Mouse (Mus musculus): Measurements from ENCODE around the gene Bnc2. TPM values are rescaled to one million over a fixed set of nuclear protein-coding genes. Genes with fewer than 3 reads are reported as not detected.

Gene Bnc2
- polyA plus RNA-seq, 1 experiment from 2014 or later: 3.4 TPM

- Histone ChIP-seq H3K9ac (ENCODE audit: low read length) (no peak overlapping the region), H3K27ac (ENCODE audit: low read length) (no peak overlapping the region), H3K9me3 (ENCODE audit: control insufficient read depth, low read length) (no peaks in the 10 kb centered on the region), H3K4me2 (ENCODE audit: low read depth, low read length) (no peak overlapping the region), H3K4me3 (ENCODE audit: low read length) (no peak overlapping the region), H3K4me1 (replicated peaks; ENCODE audit: control insufficient read depth, insufficient read depth, low read length) (0 out of 2 replicates have a peak, but pooled peaks cover 6% of the 10 kb centered on the region), H3K36me3 (ENCODE audit: control insufficient read depth, insufficient read depth, low read length) (no peaks in the 10 kb centered on the region), H3K27me3 (ENCODE audit: control insufficient read depth, insufficient read depth, low read depth, low read length) (no peaks in the 10 kb centered on the region)
- no peak for ATAC-seq (ENCODE audit: low read depth)
- WGBS: 76% methylated on average over 2 of the region's 2 CpGs
Measured at GRCm38 (mm10) chr4:84411431-84411830, 263.6 kb downstream of the Bnc2 start.

DNA sequence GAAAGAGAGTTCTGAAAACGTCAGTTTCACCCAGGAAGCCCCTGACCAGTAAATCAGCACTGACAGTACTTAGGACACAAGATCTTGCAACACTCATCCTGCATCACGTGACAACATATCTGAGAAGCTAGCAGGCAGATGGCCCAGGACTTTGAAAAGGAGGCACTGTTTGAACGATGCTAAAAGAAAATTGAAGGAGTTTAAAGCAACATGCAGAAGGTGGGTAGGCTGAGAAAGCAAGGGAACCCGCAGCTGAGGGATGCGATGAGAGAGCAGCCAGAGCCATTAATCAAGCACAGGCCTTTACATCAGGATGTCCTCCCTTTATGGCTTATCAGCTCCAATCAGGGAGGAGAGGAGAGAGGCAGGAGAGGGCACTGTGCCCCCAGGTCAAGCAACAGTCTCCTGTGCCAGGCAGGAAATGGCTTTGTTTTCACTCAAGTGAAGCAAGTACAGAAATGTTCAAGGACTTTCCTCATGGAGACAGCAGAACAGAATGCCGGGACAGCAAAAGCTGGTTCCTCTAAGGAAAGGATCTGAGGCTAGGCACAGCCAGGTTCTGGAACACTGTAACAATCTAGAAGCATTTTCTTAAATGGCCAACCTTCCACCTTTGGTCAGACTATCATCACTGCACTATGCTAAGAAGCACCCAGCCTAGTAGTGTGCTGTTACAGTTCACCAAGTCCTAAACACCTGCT is 267.6 kb downstream of the Bnc2 start:
- Histone ChIP-seq H3K4me3 (ENCODE audit: low read length) (no peak overlapping the region), H3K36me3 (ENCODE audit: control insufficient read depth, insufficient read depth, low read length) (no peaks in the 10 kb centered on the region), H3K4me1 (replicated peaks; ENCODE audit: control insufficient read depth, insufficient read depth, low read length) (peaks cover 6% of the 10 kb centered on the region; the same call in 1 of the 2 replicates), H3K27me3 (ENCODE audit: control insufficient read depth, insufficient read depth, low read depth, low read length) (no peaks in the 10 kb centered on the region), H3K27ac (ENCODE audit: low read length) (peak overlapping the region; percentile 61), H3K9me3 (ENCODE audit: control insufficient read depth, low read length) (no peaks in the 10 kb centered on the region), H3K4me2 (ENCODE audit: low read depth, low read length) (no peak overlapping the region), H3K9ac (ENCODE audit: low read length) (no peak overlapping the region)
- 21% methylated on average over 6 of the region's 6 CpGs for whole genome bisulfite sequencing
- peak; percentile 64 for ATAC-seq (ENCODE audit: low read depth)

DNA sequence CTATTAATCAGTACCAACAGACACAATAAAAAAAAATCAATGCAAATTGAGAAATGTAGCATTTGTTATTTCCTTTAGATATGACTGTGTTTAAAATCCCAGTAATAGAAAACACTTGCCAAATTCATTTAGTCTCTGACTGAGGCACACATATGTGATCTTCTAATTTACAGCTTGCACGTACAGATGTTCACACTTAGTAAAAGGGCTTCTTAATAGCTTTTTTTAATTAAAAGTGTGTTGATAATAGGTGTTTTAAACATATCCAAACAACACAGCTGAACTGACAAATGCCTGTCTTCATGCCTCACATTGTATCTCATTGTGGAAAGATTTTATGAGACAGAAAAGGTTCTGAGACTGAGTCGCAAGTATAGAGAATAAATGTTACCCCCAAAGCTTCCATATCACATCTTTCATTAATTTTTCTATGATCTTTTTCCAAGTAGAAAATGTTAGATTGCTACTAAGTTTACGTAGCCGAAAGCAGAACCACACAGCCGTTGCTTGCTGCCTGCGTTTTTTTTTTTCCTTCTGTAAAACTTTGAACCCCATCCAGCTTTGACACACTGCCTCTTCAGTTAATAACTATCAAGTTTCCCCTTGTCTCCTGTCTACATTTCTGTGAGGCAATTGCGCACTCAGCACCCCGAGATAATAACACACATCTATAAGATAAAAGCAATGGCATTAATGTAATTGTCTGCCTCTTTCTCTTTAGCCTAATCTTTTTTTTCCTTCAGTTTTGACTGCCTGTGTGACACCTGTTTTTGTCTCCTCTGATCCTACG is 271.5 kb downstream of the Bnc2 start:
- Histone ChIP-seq H3K36me3 (ENCODE audit: control insufficient read depth, insufficient read depth, low read length) (no peaks in the 10 kb centered on the region), H3K4me3 (ENCODE audit: low read length) (no peak overlapping the region), H3K9ac (ENCODE audit: low read length) (no peak overlapping the region), H3K9me3 (ENCODE audit: control insufficient read depth, low read length) (no peaks in the 10 kb centered on the region), H3K27ac (ENCODE audit: low read length) (no peak overlapping the region), H3K27me3 (ENCODE audit: control insufficient read depth, insufficient read depth, low read depth, low read length) (no peaks in the 10 kb centered on the region), H3K4me2 (ENCODE audit: low read depth, low read length) (no peak overlapping the region), H3K4me1 (replicated peaks; ENCODE audit: control insufficient read depth, insufficient read depth, low read length) (peaks cover 6% of the 10 kb centered on the region; the same call in 1 of the 2 replicates)
- 35% methylated on average over 9 of the region's 9 CpGs for WGBS
- ATAC-seq (ENCODE audit: low read depth): no peak

DNA sequence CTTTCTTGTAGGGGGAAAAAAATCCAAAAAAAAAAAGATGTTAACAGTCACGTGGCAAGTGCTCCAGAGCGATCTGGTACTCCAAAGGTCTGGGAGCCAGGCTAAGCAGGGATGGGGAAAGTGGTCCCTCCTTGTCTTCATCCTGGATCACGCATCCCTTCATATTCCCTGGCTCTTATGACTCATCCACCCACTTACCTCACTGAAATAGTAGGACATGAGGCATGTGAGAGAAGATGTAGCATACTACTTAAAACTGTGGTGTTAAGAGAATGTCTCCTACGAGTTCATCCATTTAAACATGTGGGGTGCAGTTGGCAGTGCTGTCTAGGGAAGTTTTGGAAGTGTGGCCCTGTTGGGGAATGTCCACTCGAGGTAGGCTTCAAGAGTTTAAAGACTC is 286.1 kb downstream of the Bnc2 start:
- H3K9ac ChIP-seq (ENCODE audit: low read length): no peak overlapping the region
- no peaks in the 10 kb centered on the region for H3K4me1 ChIP-seq (replicated peaks; ENCODE audit: control insufficient read depth, insufficient read depth, low read length)
- H3K4me2 ChIP-seq (ENCODE audit: low read depth, low read length): no peak overlapping the region
- 86% methylated on average over 5 of the region's 5 CpGs for WGBS
- H3K36me3 ChIP-seq (ENCODE audit: control insufficient read depth, insufficient read depth, low read length): no peaks in the 10 kb centered on the region
- no peaks in the 10 kb centered on the region for H3K27me3 ChIP-seq (ENCODE audit: control insufficient read depth, insufficient read depth, low read depth, low read length)
- H3K27ac ChIP-seq (ENCODE audit: low read length): no peak overlapping the region
- no peak for ATAC-seq (ENCODE audit: low read depth)
- H3K4me3 ChIP-seq (ENCODE audit: low read length): no peak overlapping the region
- H3K9me3 ChIP-seq (ENCODE audit: control insufficient read depth, low read length): no peaks in the 10 kb centered on the region

DNA sequence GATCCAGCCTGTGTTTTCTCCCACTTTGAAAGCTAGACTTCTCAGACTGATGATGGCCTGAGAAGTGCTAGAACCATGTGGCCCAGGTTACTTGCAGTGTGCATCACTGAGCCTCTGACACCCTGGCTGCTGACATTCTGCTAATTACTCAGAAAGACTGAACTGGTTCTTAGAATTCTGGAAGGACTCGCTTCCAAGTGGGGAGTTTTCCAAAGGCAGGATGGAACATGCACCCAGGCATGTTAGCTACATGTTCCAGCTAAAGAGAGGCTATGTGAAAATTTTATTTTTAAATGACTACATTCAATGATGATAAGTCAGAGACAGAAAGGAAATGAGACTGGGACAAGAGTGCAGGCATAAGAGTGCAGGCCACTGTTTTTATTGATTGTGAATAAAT is 289.9 kb downstream of the Bnc2 start:
- no peaks in the 10 kb centered on the region for H3K9me3 ChIP-seq (ENCODE audit: control insufficient read depth, low read length)
- H3K4me3 ChIP-seq (ENCODE audit: low read length): no peak overlapping the region
- WGBS: 94% methylated on average over 1 of the region's 1 CpGs
- H3K9ac ChIP-seq (ENCODE audit: low read length): no peak overlapping the region
- no peak for ATAC-seq (ENCODE audit: low read depth)
- no peaks in the 10 kb centered on the region for H3K27me3 ChIP-seq (ENCODE audit: control insufficient read depth, insufficient read depth, low read depth, low read length)
- no peak overlapping the region for H3K27ac ChIP-seq (ENCODE audit: low read length)
- H3K4me2 ChIP-seq (ENCODE audit: low read depth, low read length): no peak overlapping the region
- H3K36me3 ChIP-seq (ENCODE audit: control insufficient read depth, insufficient read depth, low read length): no peaks in the 10 kb centered on the region
- no peaks in the 10 kb centered on the region for H3K4me1 ChIP-seq (replicated peaks; ENCODE audit: control insufficient read depth, insufficient read depth, low read length)

- no peak overlapping the region for H3K9ac ChIP-seq (ENCODE audit: low read length)
- H3K4me1 ChIP-seq (replicated peaks; ENCODE audit: control insufficient read depth, insufficient read depth, low read length): no peaks in the 10 kb centered on the region
- WGBS: 68% methylated on average over 6 of the region's 6 CpGs
- H3K27ac ChIP-seq (ENCODE audit: low read length): no peak overlapping the region
- H3K9me3 ChIP-seq (ENCODE audit: control insufficient read depth, low read length): no peaks in the 10 kb centered on the region
- no peaks in the 10 kb centered on the region for H3K27me3 ChIP-seq (ENCODE audit: control insufficient read depth, insufficient read depth, low read depth, low read length)
- H3K4me2 ChIP-seq (ENCODE audit: low read depth, low read length): no peak overlapping the region
- no peak overlapping the region for H3K4me3 ChIP-seq (ENCODE audit: low read length)
- no peak for ATAC-seq (ENCODE audit: low read depth)
- no peaks in the 10 kb centered on the region for H3K36me3 ChIP-seq (ENCODE audit: control insufficient read depth, insufficient read depth, low read length)
Measured at GRCm38 (mm10) chr4:84379289-84379688, 295.8 kb downstream of the Bnc2 start.

GRCm38 (mm10) chr4:84377513-84377912 is 297.6 kb downstream of the Bnc2 start:
- H3K4me1 ChIP-seq (replicated peaks; ENCODE audit: control insufficient read depth, insufficient read depth, low read length): no peaks in the 10 kb centered on the region
- no peak overlapping the region for H3K4me2 ChIP-seq (ENCODE audit: low read depth, low read length)
- H3K27me3 ChIP-seq (ENCODE audit: control insufficient read depth, insufficient read depth, low read depth, low read length): no peaks in the 10 kb centered on the region
- H3K4me3 ChIP-seq (ENCODE audit: low read length): no peak overlapping the region
- WGBS: 84% methylated on average over 5 of the region's 5 CpGs
- H3K27ac ChIP-seq (ENCODE audit: low read length): no peak overlapping the region
- H3K9me3 ChIP-seq (ENCODE audit: control insufficient read depth, low read length): no peaks in the 10 kb centered on the region
- no peak for ATAC-seq (ENCODE audit: low read depth)
- no peak overlapping the region for H3K9ac ChIP-seq (ENCODE audit: low read length)
- H3K36me3 ChIP-seq (ENCODE audit: control insufficient read depth, insufficient read depth, low read length): no peaks in the 10 kb centered on the region

GRCm38 (mm10) chr4:84362337-84362823 is 312.7 kb downstream of the Bnc2 start:
- Histone ChIP-seq H3K9me3 (ENCODE audit: control insufficient read depth, low read length) (no peaks in the 10 kb centered on the region), H3K4me2 (ENCODE audit: low read depth, low read length) (no peak overlapping the region), H3K4me1 (replicated peaks; ENCODE audit: control insufficient read depth, insufficient read depth, low read length) (no peaks in the 10 kb centered on the region; the same call in 1 of the 2 replicates), H3K27ac (ENCODE audit: low read length) (no peak overlapping the region), H3K36me3 (ENCODE audit: control insufficient read depth, insufficient read depth, low read length) (no peaks in the 10 kb centered on the region), H3K4me3 (ENCODE audit: low read length) (no peak overlapping the region), H3K9ac (ENCODE audit: low read length) (no peak overlapping the region), H3K27me3 (ENCODE audit: control insufficient read depth, insufficient read depth, low read depth, low read length) (no peaks in the 10 kb centered on the region)
- WGBS: 23% methylated on average over 8 of the region's 8 CpGs
- peak; percentile 94 for ATAC-seq (ENCODE audit: low read depth)

GRCm38 (mm10) chr4:84361165-84361564 is 313.9 kb downstream of the Bnc2 start:
- H3K27ac ChIP-seq (ENCODE audit: low read length): no peak overlapping the region
- no peak for ATAC-seq (ENCODE audit: low read depth)
- no peaks in the 10 kb centered on the region for H3K9me3 ChIP-seq (ENCODE audit: control insufficient read depth, low read length)
- H3K4me3 ChIP-seq (ENCODE audit: low read length): no peak overlapping the region
- WGBS: 61% methylated on average over 5 of the region's 5 CpGs
- H3K36me3 ChIP-seq (ENCODE audit: control insufficient read depth, insufficient read depth, low read length): no peaks in the 10 kb centered on the region
- H3K9ac ChIP-seq (ENCODE audit: low read length): no peak overlapping the region
- H3K27me3 ChIP-seq (ENCODE audit: control insufficient read depth, insufficient read depth, low read depth, low read length): no peaks in the 10 kb centered on the region
- no peak overlapping the region for H3K4me2 ChIP-seq (ENCODE audit: low read depth, low read length)
- no peaks in the 10 kb centered on the region; the same call in 1 of the 2 replicates for H3K4me1 ChIP-seq (replicated peaks; ENCODE audit: control insufficient read depth, insufficient read depth, low read length)
